In genomic region chr16:48620510-48620909, GRCm38 (mm10) we compare ENCODE assay signal across 15 mouse cellular contexts.
"Had no signal": no experiment of that assay in that cellular context is flagged by ENCODE, and none has a peak within 500 bp of the region (broad histone marks: within the 10 kb centered on the region; RNA-seq: fewer than 3 reads in every experiment).

No protein-coding gene starts in this region.

- H3K4me1 ChIP-seq: limb, embryonic 15.5 days; liver, embryonic 12.5 days; stomach, embryonic 15.5 days had no signal

- H3K4me3 ChIP-seq: limb, embryonic 15.5 days; liver, embryonic 12.5 days; megakaryocyte, embryonic 14.5 days; stomach, embryonic 15.5 days had no signal

- H3K4me2 ChIP-seq: limb, embryonic 15.5 days; liver, embryonic 12.5 days; lung, embryonic 14.5 days; midbrain, embryonic 11.5 days; stomach, embryonic 15.5 days had no signal

- H3K9me3 ChIP-seq: limb, embryonic 15.5 days; liver, embryonic 12.5 days; megakaryocyte, embryonic 14.5 days; stomach, embryonic 15.5 days had no signal

- H3K36me3 ChIP-seq: limb, embryonic 15.5 days; liver, embryonic 12.5 days; stomach, embryonic 15.5 days had no signal

- H3K9ac ChIP-seq: limb, embryonic 15.5 days; liver, embryonic 12.5 days; lung, embryonic 14.5 days; stomach, embryonic 15.5 days had no signal

- H3K27ac ChIP-seq: limb, embryonic 15.5 days; liver, embryonic 12.5 days; macrophage; stomach, embryonic 15.5 days had no signal

- DNase-seq: kidney, adult 8-10 months; kidney, postnatal 25 days; layer of hippocampus, adult 9-11 months; layer of hippocampus, postnatal 36 days; lung, embryonic 14.5 days; lung, postnatal 10 days; right cerebral cortex, postnatal 14 days; thymus, postnatal 36 days had no signal

- H3K27me3 ChIP-seq: limb, embryonic 15.5 days; liver, embryonic 12.5 days; megakaryocyte, embryonic 14.5 days; stomach, embryonic 15.5 days had no signal

- ATAC-seq: intestine, embryonic 16.5 days; liver, embryonic 12.5 days had no signal
